Mouse (Mus musculus) telencephalon, adult 2 months (tissue): Measurements from ENCODE around the gene Ccdc180.

Experiments used
- DNase-seq: peaks from one replicate; pipeline ENCODE4 v3.0.0-alpha.2; 2011; ENCODE audit warnings: low read depth, low spot score

The Ccdc180 gene

DNA sequence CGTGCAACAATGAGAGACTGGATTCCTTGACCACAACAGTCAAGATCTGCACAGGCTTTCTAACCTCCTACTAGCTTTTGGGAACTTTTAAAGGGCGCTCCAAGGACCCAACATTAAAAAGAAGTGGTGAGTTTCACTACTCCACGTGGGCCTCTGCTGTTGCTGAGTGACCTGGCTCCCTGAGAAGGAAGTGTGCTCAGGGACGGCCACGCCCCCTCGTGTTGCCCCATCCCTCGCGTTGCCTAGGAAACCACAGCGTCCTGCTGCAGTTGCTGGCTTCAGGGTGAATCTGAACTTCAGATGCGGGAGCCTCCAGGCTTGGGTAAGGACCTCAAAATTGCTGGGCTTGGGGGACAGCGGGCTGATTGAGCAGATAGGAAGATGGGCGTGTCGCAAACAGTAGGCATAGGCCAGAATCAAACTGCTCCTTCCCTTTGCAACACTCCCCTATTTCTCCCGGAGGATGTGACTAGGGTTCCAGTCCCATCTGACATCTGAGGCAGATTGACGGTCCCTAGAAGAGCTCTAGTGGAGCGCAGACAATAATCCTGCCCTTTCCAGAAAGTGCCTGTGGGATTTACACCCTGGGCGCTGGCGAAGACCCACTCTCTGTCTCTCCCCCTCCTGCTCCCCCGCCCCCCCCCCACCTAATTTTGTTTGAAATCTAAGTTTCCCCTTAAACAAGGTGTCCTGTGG lies at the start of gene Ccdc180:
TSS of gene Ccdc180 (plus strand) at position 238 of the 696 bp plus-strand sequence.
- DNase-seq = no peak

DNA sequence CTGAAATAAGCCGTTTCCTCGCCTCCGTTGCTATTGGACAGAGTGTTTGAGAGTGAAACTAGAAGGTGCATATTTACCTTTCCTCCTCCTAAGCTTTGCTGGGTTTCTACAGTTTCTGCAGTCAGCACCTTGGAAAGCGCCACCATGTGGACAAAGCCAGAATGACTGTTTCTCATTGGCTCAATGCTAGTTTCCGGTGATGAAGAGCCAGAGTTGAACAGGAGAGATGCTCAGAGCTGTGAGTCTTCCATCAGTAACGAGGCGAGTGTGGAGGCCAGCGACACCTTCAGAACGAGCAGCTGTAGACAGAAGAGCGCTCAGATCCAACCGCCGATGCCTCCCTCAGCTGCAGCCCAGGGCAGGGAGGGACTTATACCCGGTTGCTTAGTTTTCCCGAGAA lies 45.7 kb upstream of the Ccdc180 start:
- peak; percentile 35 for DNase-seq

DNA sequence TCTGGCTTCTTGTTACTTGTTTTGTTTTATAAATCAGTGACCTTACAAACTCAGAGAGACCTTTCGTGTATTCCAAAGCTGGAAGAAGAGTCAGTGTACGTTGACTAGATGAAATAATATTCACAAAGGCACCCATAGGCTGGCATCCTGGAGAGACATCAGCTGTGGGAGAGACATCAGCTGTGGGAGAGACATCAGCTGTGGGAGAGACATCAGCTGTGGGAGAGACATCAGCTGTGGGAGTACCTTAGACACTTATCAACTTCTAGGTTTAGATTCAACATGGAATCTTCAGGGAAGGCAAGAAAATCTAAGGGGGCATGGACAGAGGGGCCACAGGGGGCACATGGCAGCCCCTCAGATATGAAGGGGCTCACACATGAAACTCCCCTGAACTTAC lies 43.8 kb upstream of the Ccdc180 start:
- no peak for DNase-seq

DNA sequence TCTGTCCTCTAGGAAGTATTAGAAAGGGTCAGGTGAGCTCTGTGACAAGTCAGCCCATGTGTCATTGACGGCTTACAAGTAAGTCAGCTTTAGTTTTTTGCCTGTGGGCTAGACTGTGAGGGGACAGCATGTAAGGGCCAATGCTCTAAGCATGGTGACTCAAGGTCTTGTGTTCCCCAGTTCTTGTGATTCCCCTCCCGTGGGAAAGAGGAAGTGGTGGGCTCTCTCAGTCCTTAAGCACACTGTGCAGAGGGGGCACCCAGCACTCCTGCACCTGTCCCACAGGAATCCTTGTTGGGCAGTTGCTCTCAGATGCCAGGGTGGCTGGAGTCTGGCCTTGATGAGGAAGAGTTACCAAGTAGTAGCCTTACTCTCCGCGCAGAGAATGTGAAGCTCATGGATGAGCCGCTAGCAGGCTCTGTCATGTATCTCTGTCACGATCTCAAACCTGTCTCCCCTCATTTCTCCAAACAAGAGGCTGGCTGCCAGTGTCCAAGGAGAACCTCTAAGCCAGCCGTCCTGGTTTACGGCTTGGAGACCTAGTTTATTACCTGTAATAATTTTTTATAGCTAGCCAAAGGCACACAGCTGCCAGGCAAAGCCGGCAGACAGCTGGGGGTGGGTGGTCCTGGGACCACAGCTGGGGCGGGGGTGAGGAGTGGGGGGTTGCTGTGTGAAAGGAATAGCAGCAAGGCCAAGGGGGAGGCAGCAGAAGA lies 41.8 kb upstream of the Ccdc180 start, which contains the start of gene Stra6l:
TSS of gene Stra6l (plus strand) at position 556 of the 716 bp plus-strand sequence.
- no peak for DNase-seq

DNA sequence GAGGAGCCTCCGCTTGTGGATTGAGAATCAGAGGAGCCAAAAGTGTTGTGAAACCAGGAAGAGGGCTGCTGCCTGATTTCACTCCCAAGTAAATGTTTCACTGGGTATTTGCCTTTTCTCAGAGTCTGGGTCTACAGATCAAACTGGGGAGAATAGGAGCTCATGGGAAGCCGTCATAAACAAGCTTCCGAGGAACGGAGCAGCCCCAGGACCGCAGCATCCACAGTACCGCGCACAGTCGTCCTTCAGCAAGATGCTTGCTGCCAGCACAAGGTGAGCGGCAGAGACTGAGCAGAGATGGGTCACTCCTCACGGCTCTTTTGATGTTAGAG lies 41.3 kb upstream of the Ccdc180 start:
- DNase-seq = no peak

DNA sequence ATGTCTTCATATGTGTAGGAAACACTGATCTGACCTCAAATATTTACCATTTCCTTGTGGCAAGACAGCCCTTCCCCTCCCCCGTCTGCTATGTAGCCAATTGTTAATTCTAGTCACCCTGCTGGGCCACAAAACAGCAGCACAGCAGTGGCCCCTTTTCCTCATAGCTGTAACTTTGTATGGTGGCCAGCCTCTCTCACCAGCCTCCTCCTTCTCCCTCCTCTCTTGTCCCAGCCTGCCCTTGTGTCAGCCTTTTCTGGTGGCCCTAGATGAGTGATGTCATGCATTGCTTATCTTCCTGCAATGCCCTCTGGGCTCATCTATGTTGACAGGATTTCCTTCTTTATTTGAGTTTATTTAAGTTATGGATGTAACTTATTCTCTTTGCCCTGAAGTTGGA lies 40.7 kb upstream of the Ccdc180 start:
- no peak for DNase-seq

DNA sequence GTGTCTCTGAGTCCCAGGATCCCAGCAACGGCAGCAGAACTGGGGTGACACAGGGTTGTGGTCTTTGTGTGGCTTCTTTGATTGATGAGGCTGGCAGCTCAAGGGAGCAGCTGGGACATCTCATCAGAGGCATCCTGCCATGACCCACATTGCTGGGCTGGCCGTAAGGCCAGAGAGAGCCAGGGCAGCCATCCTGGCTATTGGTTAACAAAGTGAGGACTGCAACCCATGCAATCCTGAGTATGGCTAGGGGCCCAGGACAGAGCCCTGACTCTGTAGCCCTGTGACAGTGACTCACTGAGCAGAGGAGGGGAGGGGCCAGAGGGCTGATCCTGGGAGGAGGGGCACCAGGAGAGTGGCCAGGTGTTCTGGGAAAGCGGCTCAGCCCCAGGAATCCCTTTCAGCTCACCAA lies 38.5 kb upstream of the Ccdc180 start:
- no peak for DNase-seq

DNA sequence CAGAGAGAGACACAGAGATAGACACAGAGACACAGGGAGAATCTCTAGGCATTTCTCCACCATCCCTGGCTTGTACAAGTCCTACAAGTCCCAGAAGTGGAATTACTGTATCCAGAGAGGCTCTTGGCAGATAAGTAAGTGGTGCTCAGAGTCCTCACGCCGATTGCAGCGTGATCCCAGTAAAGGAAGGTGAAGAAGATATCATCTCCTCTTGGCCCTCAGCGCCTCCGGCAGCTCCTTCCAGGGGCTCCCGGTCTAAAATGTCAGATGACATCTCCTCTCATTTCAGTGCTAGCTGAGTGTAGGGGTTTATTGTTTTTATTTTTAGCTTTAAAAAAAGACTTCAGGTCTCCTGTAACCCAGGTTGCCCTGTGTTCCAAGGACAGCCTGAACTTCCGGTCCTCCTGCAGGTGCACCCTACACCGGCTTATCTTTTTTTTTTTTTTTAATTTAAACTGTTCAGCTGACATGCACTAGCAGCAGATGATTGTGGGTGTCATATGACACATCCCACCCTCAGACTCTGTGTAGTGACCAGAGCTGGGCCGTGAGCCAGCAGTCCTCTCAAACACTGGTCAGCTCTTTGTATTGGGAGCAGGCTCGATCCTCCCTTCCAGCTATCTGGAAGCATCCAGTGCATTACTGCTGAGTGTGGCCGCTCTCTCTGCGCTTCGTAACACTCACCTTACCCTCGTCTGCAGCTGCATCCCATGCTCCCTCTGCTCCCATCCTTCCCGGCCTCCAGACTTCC lies 36.4 kb upstream of the Ccdc180 start:
- DNase-seq = no peak

DNA sequence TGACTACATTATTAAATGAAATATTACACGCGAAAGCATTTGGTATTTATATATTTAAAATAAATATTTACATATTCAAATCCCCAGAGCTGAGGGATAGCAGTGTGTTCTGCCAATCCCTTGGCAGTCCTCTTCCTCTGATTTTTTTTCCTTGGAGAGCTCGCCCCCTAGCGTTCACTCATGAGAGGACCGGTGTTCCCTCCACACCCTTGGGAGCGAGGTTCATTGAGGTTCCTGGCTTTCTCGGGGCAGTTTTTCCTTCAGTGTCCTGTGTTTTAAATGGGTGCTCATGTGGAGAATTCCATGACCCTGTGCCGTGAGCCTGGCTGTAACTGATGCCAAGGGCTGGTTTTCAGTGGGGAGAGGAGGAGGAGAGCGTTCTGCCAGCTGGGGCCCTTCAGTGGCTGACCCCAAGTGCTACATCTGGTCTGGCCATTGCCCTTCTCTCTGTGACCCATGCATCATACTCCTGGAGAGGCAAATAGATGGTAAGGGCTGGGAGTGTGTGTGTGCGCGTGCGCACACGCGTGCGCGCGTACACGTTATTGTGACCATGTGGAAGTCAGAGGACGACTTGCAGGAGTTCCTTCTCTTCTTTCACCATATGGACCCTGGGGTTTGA lies 34.2 kb upstream of the Ccdc180 start:
- peak; percentile 26 for DNase-seq

DNA sequence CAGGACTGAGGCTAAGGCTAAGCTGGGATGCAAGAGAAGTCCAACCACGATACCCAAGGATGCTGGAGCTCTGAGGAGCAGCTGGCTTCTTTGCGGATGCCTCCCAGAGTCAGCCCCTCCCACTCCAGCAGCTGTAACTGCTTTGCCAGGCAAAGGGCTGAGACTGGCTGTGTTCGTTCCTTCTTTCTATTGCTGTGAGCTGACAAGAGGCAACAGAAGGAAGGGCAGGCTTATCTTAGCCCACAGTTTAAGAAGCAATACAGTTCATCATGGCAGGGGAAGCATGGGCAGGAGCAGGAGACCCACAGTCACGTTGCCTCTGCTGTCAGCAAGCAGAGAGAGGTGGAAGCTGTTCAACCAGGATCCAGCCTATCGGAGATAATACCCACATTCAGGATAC lies 28.9 kb upstream of the Ccdc180 start:
- no peak for DNase-seq

DNA sequence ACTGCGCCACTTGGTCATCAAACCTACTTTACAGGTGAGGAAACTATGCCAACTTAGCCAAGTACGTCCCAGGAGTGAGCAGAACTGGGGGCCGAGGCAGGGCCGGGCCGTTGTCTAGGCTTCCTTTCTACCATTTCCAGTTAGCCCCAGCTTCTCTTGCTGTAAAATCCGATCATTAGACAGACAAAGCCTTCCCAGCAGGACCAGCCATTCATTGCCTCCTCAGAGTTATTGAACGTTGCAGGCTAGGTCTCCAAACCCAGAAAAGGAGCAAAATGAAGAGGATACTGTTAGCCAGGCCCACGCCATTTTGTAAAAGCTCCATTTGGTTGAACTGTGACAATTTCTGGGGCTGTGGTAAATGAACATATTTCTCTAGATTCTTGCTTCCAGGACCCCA lies 22.7 kb upstream of the Ccdc180 start:
- DNase-seq = no peak

DNA sequence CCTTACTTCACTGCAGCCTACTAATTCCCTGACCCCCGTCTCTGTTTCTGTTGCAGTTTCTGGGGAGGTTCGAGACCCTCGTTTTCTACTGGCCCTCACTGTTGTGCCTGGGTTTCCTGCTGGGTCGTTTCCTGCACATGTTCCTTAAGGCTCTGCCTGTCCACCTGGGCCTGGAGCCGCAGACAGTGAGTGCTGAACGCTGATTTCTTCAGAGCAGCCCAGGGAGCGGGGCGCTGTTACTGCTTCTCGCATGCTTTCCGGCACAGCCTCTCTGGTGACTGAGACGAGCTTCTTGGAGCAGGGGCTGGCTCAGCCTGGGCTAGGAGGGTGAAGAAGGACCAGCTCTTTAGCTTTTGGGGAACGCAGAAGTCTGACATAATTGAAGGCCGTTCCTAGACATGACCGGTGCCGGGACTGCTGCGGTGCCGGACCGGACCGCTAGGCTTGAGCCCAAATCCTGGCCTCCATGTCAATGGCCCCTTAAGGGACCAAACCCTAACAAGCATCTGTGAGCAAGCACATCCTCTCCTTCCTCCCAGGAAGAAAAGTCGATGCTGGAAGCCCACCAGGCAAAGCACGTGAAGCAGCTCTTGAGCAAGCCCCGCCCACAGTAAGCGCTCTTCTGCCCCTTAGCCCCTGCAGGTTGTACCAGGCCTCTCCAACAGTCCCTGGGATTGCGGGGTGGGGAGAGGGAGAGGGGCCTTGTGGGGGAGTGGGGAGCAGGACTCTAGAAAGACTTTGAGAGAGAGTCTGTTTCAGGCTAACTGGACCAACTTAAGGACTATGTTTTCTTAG lies 20.9 kb upstream of the Ccdc180 start:
- DNase-seq = no peak

DNA sequence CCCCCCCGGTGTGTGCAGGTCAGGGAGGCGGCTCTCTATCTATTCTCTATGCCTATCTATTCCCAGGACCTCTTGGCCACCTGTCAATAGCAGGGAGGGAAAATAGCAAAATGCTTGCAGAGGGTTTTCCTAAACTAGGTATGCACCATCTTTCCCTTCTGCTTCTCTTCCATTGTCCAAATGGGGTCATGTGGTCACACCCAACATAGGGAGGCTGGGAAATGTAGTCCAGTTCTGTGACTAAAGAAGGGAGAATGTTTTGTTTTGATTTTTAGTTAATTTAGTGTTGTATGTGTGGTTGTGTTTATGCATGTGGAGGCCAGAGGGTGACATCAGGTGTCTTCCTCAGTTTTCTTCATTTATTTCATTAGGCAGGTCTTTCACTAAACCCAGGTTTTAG lies 18.0 kb upstream of the Ccdc180 start:
- no peak for DNase-seq

DNA sequence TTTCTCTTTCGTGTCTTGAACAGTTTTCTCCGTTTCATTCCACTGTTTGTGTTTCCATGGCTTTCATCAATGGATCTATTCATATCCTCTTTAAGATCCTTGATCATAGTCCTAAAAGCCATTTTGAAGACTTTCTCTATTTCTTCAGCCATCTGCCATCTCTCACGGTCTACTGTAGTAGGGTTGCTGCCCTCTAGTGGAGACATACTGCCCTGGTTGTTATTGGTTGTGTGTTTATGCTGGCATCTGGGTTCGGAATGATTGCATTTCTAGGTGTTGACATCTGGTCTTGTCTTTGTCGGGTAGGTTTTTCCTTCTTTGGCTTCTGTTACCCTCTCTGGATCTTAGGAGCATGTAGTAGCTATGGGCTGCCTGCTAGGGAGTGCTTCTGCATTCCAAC lies 11.2 kb upstream of the Ccdc180 start:
- DNase-seq = peak; percentile 18

DNA sequence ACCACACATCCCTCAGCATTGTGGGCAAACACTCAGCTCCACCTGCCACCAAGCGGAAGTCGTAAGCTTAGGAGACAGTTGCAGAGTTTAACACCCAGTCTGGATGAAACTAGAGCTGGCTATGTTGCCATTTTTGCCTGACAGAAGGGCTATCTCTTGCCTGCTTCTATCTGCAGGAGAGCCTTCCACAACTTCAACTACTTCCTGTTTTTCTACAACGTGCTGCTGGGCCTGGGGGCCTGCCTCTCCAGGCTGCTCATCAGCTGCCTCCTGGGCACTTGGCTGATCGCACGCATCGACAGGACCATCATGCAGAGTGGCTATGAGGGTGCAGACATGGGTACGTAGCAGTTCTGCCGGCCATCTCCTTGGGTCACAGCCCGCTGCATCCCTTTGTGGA lies 7.6 kb upstream of the Ccdc180 start:
- DNase-seq = no peak

DNA sequence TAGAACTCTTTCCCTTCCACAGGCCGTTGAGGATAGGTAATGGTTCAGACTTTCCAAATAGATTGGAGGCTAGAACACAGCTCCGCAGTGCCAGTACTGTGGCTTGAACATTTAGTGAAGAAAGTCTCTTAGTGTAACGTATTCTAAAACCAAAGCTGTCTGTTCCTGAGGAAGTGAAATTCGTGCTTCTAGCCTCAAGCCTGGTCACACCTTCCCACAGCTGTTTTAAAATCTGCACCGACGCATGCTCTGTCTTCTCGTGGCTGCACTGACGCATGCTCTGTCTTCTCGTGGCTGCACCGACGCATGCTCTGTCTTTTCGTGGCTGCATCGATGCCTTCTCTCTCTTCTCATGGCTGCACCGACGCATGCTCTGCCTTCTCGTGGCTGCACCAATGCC lies 6.9 kb upstream of the Ccdc180 start:
- no peak for DNase-seq

DNA sequence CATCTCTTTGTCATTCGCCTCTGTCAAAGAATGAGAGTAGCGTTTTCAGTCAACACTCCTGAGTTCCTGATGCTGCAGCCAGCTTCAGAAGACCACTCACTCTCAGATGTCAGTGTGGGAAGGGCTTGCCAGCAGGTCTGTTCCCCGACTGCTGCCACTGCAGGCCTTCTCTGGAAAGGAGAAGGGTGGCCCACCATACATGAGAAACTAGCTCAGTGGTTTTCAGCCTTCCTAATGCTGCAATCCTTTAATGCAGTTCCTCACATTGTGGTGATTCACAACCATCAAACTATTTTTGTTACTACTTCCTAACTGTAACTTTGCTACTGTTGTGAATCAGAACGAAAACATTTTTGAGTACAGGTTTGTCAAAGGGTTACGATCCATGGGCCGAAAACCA lies 616 bp upstream of the Ccdc180 start:
- DNase-seq = no peak

DNA sequence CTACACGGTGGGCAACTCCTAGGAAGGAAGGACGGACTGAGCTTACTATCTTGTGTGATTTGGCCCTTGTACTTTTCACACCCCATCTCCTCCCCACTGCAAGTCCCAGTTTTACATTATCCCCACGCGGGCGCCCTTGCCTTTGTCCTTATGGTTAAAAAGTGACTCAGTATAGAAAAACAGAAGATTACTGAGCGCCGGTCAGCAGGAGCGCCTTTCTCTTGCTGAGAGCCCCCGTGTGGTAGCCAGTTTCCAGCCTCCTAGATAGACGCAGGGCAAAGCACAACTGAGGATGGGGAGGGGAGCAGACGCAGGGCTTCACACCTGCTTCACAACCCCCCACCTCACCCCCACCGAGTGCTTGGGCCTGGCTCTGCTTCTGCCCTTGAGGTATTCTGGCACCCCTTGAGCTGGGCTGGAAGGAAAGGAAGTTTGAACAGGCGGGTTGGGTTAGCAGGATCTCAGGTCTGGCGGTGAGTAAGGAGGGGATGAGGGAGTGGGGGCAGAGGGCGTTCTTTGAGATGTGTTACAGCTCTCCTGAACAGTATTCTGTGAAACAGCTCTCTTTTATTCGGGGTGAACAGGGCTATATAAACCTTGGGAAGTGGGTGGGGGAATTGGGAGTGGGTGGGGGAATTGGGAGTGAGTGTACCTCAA lies 6.5 kb downstream of the Ccdc180 start:
- DNase-seq = no peak

DNA sequence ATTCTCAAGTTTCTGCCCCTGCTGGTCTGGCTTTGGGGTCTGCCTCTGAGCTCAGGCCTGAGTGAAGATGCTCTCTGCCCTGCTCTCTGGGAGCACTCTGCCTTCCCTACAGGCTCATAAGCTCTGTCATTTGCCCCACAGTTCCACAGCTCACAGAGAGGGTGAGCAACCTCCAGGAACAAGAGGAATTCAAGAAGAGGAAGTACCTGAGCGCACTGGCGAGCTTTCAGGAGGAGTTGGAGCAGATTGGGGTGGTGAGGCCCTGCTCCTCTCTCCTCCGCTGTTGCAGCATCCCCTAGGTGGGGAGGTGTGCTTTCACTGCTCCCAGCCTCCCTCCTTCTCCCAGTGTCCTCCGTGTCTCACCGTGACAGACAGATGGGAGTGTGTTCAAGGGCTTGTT lies 8.3 kb downstream of the Ccdc180 start:
- DNase-seq = no peak

DNA sequence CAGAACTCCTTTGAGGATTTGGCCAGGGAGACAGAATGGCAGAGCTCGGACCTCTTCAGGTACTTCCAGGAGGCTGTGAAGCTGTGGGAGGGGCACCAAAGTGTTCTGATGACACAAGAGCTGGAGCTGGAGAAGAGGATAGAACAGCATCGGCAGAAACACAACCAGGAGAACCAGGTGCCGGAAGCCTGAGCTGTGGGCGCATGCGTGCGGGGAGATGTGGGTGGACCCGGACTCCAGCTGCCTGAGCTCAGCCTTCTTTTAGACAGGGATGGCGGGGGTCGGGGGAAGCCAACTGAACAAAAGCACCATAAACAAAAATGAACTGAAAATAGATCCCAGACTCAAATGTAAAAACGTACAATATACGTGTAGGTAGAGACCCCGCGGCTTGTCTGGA lies 19.2 kb downstream of the Ccdc180 start:
- peak; percentile 11 for DNase-seq

DNA sequence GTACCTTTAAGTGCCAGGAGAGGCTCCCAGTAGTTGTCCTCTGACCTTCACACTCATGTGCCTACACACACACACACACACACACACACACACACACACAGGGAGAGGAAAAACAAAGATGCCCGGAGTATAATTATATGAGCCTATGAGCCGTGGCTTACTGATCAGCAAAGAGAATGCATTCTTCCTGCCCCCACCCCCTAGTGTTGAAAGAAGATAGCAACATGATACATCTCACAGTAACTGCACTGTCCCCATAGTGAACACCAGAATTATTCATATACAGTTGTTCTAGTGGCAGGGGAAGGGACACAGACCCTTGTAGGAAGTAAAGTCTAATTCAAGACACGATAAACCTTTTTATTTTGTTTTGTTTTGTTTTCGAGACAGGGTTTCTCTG lies 19.8 kb downstream of the Ccdc180 start:
- no peak for DNase-seq
